Mouse (Mus musculus) MEL (cell line): ENCODE measurements around the gene Creb3l2.

ENCODE experiments used
- CTCF ChIP-seq, 3 experiments: IDR thresholded peaks in 2 of 3; conservative IDR thresholded peaks in 1 of 3; 2 replicates each; pipeline ENCODE4 v1.5.1; 2011 to 2012; ENCODE audit warnings: low read length in 3 of 3, low read depth in 2 of 3, mild to moderate bottlenecking in 2 of 3, improper control_type of control experiment in 1 of 3, inconsistent platforms in 1 of 3, mixed read lengths in 1 of 3, moderate library complexity in 1 of 3; ENCODE audit not compliant: control insufficient read depth in 1 of 3, insufficient read depth in 1 of 3, poor library complexity in 1 of 3, severe bottlenecking in 1 of 3
- ELF1 ChIP-seq: IDR thresholded peaks from 2 replicates; pipeline ENCODE4 v1.6.1; 2014; ENCODE audit warnings: low read depth, mild to moderate bottlenecking, inconsistent platforms, low read length, improper control_type of control experiment, moderate library complexity
- EP300 ChIP-seq, 2 experiments: IDR thresholded peaks; 2 replicates each; pipeline ENCODE4 v1.6.1; 2011; ENCODE audit warnings: improper control_type of control experiment in 2 of 2, low read length in 2 of 2, low read depth in 1 of 2, mild to moderate bottlenecking in 1 of 2
- ETS1 ChIP-seq: IDR thresholded peaks from 2 replicates; pipeline ENCODE4 v1.6.1; 2012; ENCODE audit warnings: low read depth, mild to moderate bottlenecking, inconsistent platforms, low read length, improper control_type of control experiment, moderate library complexity
- HCFC1 ChIP-seq: IDR thresholded peaks from 2 replicates; pipeline ENCODE4 v1.6.1; 2012; ENCODE audit warnings: low read depth, mild to moderate bottlenecking, inconsistent platforms, low read length, improper control_type of control experiment, moderate library complexity
- MEF2A ChIP-seq: IDR thresholded peaks from 2 replicates; pipeline ENCODE4 v1.6.1; 2014; ENCODE audit warnings: low read depth, mild to moderate bottlenecking, inconsistent platforms, low read length, improper control_type of control experiment; ENCODE audit not compliant: poor library complexity, insufficient replicate concordance, severe bottlenecking; ENCODE audit errors: extremely low read depth
- POLR2A ChIP-seq, 2 experiments: IDR thresholded peaks; 2 replicates each; pipeline ENCODE4 v1.6.1; 2011 to 2012; ENCODE audit warnings: low read length in 2 of 2, mild to moderate bottlenecking in 2 of 2, control low read depth in 1 of 2, improper control_type of control experiment in 1 of 2, low read depth in 1 of 2, moderate library complexity in 1 of 2; ENCODE audit not compliant: control insufficient read depth in 1 of 2, insufficient read depth in 1 of 2, poor library complexity in 1 of 2
- SIN3A ChIP-seq: IDR thresholded peaks from 2 replicates; pipeline ENCODE4 v1.6.1; 2012; ENCODE audit warnings: low read length, improper control_type of control experiment, inconsistent platforms

GRCm38 (mm10) chr6:37322641-37323040 is 119.3 kb downstream of the Creb3l2 start:
- TF ChIP-seq CTCF (IDR thresholded peaks at IDR 0.05 in 2 of 3, conservative IDR thresholded peaks at IDR 0.05 in 1 of 3; ENCODE audit: control insufficient read depth in 1 of 3, insufficient read depth in 1 of 3, low read depth in 2 of 3, low read length in 3 of 3, poor library complexity in 1 of 3, severe bottlenecking in 1 of 3) (no peak), ELF1 (no peak), ETS1 (no peak), POLR2A (IDR thresholded peaks at IDR 0.05; ENCODE audit: control insufficient read depth in 1 of 2, insufficient read depth in 1 of 2, low read depth in 1 of 2, low read length in 2 of 2, poor library complexity in 1 of 2) (no peak), SIN3A (no peak), EP300 (IDR thresholded peaks at IDR 0.05; ENCODE audit: low read depth in 1 of 2, low read length in 2 of 2) (no peak), MEF2A (no peak), HCFC1 (no peak)
